Mouse (Mus musculus) v-Abl transformed pro-B cells (cell line): Measurements from ENCODE around the gene Chic2.

ENCODE experiments used
- in situ Hi-C, 2 experiments: fragments of 400-800 bp; cut with MboI; formaldehyde crosslinking; loops; one replicate each; pipeline ENCODE4 v1.15.1; 2025; ENCODE audit not compliant: unreplicated experiment in 2 of 2

The Chic2 gene

DNA sequence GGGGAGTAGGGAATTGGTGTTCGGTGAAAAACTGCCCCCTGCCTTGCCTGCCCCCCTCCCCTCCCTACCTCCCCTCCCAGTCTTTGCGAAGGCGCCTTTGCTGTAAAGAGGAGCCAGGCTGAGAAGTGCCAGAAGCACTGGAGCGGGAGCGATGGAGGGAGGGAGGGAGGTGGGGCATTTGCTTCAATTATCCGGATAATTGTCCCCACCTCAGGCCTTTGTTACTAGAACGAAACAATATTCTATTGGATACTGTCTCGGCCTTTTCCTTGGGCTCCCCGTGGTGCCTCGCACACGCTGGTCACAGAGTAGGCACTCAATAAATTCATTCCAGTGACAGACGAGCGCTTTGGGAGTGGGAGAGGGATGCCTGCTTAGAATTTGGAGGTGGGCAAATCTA lies 25.6 kb upstream of the Chic2 start:
- in situ Hi-C loops, result no loop called here

DNA sequence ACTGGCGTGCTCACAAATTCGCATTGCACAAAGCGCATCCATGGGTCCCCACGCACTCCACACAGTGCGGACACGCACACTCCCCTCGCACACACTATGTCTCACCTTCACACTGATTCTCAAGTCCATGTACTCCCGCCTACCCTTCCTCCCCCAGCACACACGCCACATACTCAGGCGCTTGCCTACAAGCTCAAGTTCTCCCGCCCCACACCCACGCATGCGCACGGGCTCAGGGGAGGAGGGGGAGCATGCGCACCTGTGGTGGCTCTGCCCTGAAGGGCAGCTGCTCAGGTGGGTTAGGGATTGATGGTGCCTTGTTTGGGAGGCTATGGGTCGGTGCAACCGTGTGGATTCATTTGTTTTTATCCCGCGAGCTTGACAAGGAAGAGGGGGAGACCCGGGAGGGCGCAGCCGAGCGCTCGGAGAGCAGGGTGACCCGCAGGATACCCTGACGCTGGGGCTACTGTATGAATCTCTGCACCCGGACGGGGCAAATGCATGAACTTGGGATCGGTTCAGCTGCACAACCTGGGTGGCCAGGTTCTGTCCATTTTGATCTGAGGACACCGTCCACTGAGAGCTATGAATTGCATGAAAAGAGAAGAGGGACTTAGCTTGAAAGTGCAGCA lies 22.7 kb upstream of the Chic2 start:
- in situ Hi-C loops, result no loop called here

DNA sequence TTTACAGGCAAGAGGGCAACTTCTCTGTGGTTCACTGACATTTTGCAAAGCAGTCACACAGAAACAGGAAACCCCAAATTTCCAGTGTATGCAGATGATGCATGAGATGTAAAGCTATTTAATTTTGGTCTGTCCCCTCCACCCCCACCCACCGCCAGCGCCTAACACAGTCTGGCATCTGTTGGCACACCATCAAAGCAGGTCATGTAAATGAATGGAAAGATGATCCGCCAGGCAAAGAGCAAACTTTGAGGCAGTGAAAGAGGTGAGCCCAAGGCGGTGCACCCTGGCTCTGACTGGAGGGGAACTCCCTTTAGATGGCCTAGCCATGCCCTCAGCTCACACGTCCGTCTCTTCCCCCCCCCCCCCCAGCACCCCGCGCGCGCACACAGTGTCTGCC lies 22.1 kb upstream of the Chic2 start:
- in situ Hi-C loops, result no loop called here

DNA sequence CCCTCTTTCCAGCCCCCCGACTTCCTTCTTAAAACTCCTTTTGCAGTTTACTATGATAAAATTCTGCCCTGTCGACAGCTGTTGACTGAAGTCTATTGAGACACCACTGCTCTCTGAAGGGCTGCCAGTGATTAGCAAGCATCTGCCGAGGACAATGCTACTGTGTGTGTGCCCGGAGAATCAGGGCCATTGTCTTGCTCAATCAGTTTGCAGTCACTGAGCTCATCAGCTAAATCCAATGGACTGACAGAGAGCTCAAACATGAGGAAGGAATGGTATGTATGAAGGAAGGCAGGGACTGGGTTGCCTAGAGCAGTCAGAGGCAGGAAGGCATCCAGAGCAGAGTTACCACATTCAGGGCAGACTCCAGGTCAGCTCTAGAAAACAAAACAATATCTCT lies 18.6 kb upstream of the Chic2 start:
- in situ Hi-C loops, result no loop called here

DNA sequence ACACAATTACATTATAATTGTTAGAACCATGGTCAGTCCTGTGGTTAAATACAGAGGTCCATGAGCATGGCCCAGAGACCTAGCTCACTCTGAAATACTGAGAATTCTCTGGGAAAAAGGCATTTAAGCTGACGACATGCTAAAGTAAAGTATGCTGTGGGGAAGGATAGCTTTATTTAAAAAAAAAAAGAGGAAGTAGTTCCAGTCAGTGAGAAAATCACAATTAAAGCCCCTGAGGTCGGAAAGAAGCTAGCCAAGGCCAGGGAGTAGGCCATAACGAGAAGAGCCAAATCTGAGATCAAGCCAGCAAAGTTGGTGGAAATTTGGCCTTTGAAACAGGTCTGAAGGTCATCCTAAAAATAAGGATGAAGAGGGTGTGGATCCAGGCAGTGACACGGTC lies 6.5 kb upstream of the Chic2 start:
- in situ Hi-C loops, result no loop called here

DNA sequence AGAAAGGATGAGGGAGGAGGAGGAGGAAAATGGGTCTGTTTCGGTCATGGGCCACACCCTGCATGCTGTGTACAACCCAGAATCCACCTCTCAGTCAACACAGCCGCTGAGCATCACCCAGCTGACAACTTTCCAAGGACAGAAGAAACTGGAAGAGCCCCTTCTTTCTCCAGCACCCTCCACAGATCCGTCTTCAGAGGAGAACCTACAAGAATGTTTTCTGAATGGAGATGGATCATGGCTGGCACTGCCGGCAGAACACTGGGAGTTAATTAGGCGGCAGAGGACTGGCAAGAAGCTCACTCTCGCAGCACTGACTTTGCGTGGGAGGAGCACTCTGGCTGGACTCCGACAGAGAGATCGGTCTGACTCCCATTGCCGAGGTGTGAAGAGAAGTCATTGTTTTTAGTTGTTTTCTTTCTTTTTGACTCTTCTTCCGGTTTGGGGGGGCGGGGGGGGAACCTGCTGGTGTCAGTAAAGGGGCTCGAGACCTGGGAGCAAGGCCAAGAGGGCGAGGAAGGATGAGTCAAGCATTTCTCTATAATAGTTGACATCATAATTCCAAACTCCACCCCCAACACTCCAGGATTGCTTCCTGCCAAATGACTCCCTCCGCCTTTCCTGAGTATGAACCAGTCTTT lies 2.2 kb upstream of the Chic2 start:
- in situ Hi-C loops, result loop anchor here (10.0 to 25.0 kb wide), 5 partner anchors 512 to 1560 kb away; partner anchors contain the start of genes Dcun1d4 (in 1 of the 2), Fip1l1 (in 1 of the 2), Scfd2 (in 1 of the 2) and Srd5a3 (in 1 of the 2)

DNA sequence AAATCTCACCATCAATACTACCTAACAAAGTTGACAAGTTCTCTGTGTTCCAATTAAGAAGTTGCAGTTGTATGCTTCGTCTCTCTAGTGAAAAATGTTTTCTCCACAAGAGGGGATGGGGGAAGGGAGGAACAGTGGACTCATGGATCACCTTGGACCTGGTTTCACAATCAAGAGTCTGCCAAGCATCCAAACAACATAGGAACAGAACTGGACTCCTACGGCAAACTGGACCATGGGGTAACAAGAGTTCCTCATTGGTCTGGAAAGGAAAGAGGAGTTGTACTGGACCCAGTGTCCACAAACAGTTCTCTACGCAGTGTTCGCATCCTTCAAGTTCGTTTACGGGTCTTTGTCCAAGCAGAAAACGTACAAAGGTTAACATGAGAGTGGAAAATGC lies 797 bp upstream of the Chic2 start:
- in situ Hi-C loops, result loop anchor here (10.0 to 25.0 kb wide), 5 partner anchors 511 to 1558 kb away; partner anchors contain the start of genes Dcun1d4 (in 1 of the 2), Fip1l1 (in 1 of the 2), Scfd2 (in 1 of the 2) and Srd5a3 (in 1 of the 2)

DNA sequence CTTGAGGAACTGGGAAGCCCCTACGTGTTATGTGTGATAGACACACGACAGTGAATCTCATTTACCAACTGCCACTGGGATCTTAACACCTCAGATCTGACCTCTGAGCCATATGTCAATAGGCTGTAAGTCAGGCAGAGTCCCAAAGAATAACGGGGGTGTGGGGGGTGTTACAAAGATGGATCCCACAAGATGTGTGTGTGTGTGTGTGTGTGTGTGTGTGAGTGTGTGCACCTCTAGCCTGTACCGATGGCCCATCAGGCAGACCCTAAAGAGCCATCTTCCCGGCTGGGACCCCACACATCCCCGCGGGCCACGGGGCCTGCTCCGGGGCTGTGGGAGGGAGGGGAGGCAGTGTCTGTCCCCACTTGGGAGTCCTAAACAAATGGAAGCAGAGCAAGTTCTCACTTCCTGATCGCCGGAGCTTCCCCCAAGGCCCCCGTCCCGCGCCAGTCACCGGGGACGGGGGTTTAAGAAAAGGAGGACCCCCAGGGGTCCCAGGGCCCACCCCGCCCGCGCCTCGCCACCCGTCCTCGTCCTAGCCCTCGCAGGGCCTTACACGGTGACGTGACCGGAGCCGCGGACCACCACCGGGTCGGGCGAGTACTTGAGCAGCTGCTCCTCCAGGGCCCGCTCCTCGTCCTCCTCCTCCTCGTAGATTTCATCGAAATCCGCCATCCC lies 813 bp downstream of the Chic2 start:
- in situ Hi-C loops, result loop anchor here (5.0 to 25.0 kb wide), 6 partner anchors 509 to 1556 kb away; partner anchors contain the start of genes Dcun1d4 (in 1 of the 2), Fip1l1 (in 1 of the 2), Scfd2 (in 1 of the 2) and Srd5a3 (in 1 of the 2)

DNA sequence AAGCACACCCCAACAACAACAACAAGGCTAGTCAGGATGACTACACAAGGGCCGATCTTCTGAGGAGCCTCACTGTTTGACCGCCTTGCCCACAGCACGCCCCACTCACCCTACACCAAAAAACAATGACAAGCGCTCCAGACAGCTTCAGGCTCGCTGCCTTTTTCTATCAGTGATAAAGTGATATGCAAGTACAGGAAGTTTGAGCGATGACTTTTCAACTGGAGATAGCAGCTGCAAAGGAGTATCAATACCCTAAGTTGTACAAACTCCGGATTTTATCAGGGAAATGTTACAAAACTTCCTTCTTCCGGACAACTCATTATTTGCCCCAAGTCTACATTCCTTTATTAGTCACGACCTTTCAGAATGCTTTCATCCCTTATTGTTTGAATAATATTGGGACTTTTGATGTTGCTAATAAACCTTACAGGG lies 1.5 kb downstream of the Chic2 start:
- in situ Hi-C loops, result loop anchor here (5.0 to 25.0 kb wide), 6 partner anchors 508 to 1556 kb away; partner anchors contain the start of genes Dcun1d4 (in 1 of the 2), Fip1l1 (in 1 of the 2), Scfd2 (in 1 of the 2) and Srd5a3 (in 1 of the 2)

DNA sequence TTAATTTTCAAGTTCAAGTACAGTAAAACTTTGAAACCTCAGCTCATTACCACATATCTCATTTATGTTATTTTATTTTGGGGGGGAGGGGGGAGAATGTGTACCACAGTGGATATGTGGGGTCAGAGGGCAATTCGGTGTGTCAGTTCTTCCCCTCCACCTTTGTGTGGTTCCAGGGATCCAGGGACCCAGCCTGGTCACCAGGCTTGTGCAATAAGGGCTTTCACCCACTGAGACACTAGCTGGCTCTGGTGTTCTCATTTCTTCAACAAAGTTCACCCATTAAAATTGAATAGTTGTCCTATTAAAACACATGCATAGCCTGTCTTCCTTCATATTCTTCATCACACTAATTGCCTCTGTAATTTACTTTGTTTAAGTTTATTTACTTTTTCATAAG lies 5.3 kb downstream of the Chic2 start:
- in situ Hi-C loops, result loop anchor here (25.0 kb wide), 4 partner anchors 952 to 1552 kb away; partner anchors contain the start of genes Dcun1d4 (in 1 of the 2), Srd5a3 (in 1 of the 2) and Tmem165 (in 1 of the 2)

DNA sequence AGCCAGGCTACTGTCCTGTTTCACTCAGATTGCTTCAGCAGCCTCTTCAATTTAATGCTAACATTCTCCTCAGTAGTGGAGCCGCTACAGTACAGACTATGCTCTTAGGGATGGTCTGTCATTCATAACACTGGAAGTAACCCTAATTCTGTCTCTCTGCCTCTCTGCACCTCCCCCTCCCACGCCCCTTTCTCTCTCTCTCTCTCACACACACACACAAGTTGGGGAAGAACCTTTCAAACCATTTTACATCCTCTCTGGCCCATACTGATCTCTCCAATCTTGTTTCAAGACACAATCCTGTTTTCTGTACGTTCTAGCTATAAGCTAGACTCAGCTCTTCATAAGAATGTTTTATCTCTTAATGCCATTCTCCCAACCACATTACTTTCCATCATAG lies 9.1 kb downstream of the Chic2 start:
- in situ Hi-C loops, result loop anchor here (25.0 kb wide), 4 partner anchors 948 to 1548 kb away; partner anchors contain the start of genes Dcun1d4 (in 1 of the 2), Srd5a3 (in 1 of the 2) and Tmem165 (in 1 of the 2)

DNA sequence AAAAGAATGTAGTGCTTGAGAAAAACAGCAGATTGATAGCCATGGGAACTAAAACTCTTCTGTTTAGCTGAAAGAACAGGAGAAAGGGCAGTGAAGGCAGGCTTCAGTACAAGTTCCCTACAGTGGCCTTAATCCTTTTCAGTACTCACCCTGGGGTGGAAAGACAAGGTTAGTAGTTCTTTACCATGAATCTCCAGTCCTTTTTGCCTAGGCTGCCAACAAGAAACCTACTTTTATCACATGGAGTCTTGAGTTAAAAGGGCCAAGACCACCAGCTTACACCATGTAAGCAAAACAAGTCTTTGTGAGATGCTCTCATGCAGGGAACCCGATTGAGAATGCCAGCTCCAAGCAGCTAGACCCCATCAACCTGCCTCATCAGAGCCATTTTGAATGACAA lies 29.8 kb downstream of the Chic2 start:
- in situ Hi-C loops, result no loop called here

DNA sequence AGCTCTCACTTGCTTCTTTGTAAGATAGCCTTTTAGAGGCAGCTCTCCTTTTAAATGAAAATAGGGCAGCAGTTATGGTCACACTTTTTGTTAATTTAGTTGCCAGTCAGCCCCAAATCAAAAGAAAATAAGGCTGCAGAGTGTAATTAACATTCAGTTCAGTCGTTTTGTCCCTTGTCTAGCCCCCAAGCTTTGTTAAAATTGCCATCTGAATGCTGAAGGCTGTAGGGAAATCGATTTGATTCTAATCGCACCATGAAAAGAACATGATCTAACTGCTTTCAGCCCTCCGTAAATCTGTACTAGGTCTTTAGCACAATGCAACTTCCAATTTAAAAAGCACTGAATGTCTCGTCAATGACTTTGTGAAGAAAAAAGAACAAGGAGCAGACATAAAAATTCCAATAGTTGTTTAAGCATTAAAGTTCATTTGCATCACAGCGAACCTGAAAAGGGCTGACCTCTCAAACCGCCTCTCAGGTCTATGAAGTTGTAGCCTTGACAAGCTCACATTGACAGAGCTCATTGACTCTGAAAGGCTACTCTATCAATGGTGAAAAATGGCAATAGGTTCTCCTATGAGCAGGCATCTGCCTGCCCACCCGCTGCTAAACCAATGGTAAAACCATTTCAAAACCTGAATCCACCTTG lies 31.7 kb downstream of the Chic2 start:
- in situ Hi-C loops, result no loop called here

DNA sequence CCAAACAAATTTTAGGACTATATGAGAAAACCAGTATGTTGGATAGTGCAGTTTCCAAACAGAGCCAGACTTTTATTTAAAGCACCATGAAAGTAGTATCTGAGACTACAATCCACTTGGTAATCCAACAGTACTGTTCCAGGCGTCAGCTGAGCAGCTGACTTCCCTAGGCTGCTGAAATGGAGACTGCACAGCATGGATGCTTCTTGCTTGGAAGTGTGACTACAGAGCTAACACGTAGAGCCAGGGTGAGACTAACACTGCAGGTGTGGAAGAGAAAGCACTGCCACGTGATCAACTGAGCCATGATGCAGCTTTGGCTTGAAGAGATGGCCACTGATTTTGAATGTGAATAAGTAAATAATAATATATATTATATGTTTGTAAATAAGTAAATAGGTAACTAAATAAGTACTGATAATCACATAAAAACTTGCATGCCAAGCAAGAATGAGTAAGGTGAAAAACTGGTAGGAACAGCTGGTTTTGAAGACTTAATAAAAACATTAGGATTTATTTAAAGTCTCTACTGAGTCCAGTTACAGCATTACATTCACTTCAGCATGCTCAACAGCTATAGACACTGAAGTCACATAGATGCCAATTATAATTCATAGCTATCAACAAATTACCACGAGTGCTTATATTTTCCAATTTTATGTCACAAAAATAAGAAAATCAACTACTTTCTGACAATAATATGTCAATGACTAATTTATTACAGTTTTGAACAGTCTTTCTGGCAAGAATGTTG lies 32.4 kb downstream of the Chic2 start:
- in situ Hi-C loops, result no loop called here

DNA sequence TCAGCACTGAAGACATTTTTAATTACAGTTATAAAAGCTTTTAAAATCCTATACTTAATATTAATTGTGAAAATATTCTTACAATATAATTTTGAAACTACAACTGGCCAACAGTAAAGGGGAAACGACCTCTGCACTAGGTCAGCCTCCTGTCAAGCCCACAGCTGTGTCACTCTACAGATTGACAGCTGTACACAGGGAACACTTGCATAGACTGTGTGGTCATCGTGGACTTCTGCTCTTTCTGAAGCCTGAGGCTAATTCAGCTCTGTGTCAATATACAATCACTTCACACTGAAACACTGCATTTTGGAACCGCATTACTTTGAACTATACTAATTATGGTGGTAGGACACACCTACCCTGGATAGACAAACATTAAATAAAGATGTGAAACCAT lies 39.8 kb downstream of the Chic2 start:
- in situ Hi-C loops, result no loop called here

DNA sequence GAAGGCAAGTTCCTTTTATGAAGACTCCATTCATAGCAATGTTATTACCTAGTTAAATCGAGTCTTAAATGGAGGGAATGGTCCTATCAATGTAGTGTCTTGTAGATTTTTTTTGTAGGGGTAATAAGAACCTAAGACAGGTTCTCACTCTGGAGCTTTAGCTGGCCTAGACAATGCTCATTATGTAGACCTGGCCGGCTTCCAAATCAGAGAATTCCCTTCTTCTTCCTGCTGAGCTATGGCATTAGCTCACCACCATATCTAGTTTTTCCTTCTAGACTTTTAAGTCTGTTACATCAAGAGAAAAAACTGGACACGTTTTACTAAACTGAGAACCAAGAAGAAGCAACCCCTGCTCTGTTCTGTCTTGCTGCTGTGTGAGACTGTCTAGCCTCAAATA lies 42.5 kb downstream of the Chic2 start:
- in situ Hi-C loops, result no loop called here

DNA sequence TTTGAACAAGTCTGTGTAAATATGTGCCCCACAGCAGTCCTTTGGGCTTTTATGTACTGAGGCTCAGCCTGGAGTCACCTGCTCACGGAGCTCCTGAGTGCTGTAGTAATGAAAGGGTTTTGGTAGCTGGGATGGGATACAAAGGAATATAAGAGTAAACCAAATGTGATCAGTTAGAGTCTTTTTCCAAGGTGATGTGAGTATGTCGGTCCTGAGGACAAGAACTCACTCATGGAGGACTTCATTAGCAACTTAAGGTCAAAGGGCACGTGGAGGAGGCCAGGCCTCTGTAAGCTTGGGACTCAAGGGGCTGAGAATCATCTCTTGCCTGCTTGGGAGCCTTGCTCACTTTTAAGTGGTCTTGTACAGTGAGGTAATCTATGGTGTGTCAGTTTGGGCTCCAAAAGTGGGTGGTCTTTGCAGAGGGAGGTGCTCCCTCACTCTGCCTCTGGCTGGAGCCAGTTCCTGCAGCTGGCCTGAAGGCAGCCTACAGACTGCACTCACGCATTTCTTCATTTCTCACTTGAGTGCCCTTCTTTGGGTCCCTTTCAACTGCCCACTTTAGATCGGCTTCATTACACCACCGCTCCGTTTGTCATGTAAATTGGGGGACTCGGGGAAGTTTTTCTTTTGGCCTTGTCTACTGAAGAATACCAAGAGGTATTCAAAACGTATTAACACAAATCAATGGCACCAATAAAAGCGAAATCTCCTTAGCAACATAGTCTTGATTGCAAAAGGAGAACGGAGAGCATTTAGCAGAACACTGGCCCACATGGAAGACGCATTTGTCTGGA lies 45.7 kb downstream of the Chic2 start:
- in situ Hi-C loops, result no loop called here

DNA sequence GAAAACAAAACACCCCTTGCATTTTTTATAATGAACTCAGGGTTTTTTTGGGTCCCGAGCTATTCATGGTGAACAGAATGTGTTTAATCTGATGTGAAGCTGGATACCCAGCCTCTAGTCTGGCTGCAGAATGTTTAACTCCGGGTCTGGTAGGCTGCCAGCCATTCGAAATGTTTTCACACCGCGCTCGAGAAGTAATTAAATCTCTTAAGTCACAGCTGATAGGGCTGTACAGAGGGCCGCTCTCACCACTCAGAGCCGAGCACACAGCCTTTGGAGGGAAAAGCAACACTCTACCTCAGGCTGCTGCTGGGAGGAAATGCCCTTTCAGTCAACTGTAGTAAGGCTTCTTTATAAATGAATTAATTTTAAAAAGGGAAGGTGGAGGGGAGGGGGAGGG lies 49.6 kb downstream of the Chic2 start:
- in situ Hi-C loops, result no loop called here

DNA sequence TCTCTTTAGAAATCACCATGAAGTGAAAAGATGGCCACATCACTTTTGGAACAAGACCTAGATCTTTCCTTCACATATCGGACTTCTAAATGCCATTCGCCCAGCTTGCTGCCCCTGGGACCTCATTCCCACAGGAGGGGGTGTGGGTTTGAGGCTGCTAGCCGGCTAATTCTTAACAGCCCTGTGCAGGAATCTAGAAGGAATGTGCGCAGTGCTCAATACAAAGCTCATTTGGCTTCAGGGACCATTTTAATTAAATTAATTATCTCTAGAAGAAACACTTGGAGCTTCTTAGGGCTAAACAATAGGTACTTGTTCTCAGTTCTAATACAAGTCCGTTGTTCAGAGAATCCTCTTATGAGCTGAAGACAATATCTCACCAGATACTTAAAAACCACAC lies 60.5 kb downstream of the Chic2 start:
- in situ Hi-C loops, result no loop called here
